Mouse (Mus musculus) midbrain, embryonic 11.5 days (tissue): ENCODE results near the gene Wrnip1. TPM values are rescaled to one million over a fixed set of nuclear protein-coding genes. Genes with fewer than 3 reads are reported as not detected.

Source experiments
- ATAC-seq: fragments of 200-750 bp; cut with Nextera tagmentation; 2 replicates; pipeline ENCODE4 v1.8.0; 2017; ENCODE audit warnings: moderate TSS enrichment, moderate library complexity; ENCODE audit not compliant: low FRiP score
- DNase-seq: peaks from one replicate; pipeline ENCODE4 v3.0.0; 2015; ENCODE audit warnings: low spot score; ENCODE audit errors: missing footprints
- H3K27ac ChIP-seq: fragments of 300-500 bp; sonication (generic); 2 replicates; pipeline ENCODE4 v1.5.1; 2014; ENCODE audit warnings: low read depth, low read length
- H3K27me3 ChIP-seq: fragments of 300-500 bp; sonication (generic); 2 replicates; pipeline ENCODE4 v1.6.1; 2014; ENCODE audit warnings: mild to moderate bottlenecking, low read length, moderate library complexity, mixed read lengths; ENCODE audit not compliant: control insufficient read depth, insufficient read depth
- H3K36me3 ChIP-seq: fragments of 300-500 bp; sonication (generic); 2 replicates; pipeline ENCODE4 v1.6.1; 2014; ENCODE audit warnings: mild to moderate bottlenecking, low read length, moderate library complexity, mixed read lengths; ENCODE audit not compliant: control insufficient read depth, insufficient read depth
- H3K4me1 ChIP-seq: fragments of 300-500 bp; sonication (generic); 2 replicates; pipeline ENCODE4 v1.6.1; 2014; ENCODE audit warnings: low read length; ENCODE audit not compliant: control insufficient read depth, insufficient read depth
- H3K4me2 ChIP-seq: fragments of 300-500 bp; sonication (generic); 2 replicates; pipeline ENCODE4 v1.6.1; 2014; ENCODE audit warnings: mild to moderate bottlenecking, moderate library complexity
- H3K4me3 ChIP-seq: fragments of 300-500 bp; sonication (generic); 2 replicates; pipeline ENCODE4 v1.5.1; 2014; ENCODE audit warnings: low read depth, low read length
- H3K9ac ChIP-seq: fragments of 300-500 bp; sonication (generic); 2 replicates; pipeline ENCODE4 v1.6.1; 2014; ENCODE audit warnings: low read length
- H3K9me3 ChIP-seq: fragments of 300-500 bp; sonication (generic); 2 replicates; pipeline ENCODE4 v1.6.1; 2016; ENCODE audit warnings: low read length; ENCODE audit not compliant: control insufficient read depth
- WGBS: fragments of 180-500 bp; shearing (Covaris S2); extraction: QIAGEN DNeasy Blood & Tissue Kit; methylation state at CpG from one replicate; pipeline ENCODE4 v1.1.7; 2014; 5-methylcytosine and 5-hydroxymethylcytosine counted together
- polyA plus RNA-seq: library from polyadenylated mRNA; unstranded; fragments of >200 nt; fragmentation: Nextera tagmentation; extraction: Ambion mirVana; gene quantifications from 2 replicates; pipeline ENCODE4 v1.2.1, GENCODE M21; 2014

Wrnip1 gene
- polyA plus RNA-seq, 1 experiment from 2014 or later = 17.2 TPM

- Histone ChIP-seq H3K27me3 (no peaks in the 10 kb centered on the region), H3K4me3 (no peak overlapping the region), H3K9ac (no peak overlapping the region), H3K9me3 (no peaks in the 10 kb centered on the region), H3K4me2 (no peak overlapping the region), H3K36me3 (no peaks in the 10 kb centered on the region), H3K4me1 (no peaks in the 10 kb centered on the region), H3K27ac (no peak overlapping the region)
- 92% methylated on average over 5 of the region's 5 CpGs for WGBS
- DNase-seq (no peak), ATAC-seq (no peak)
Observed at GRCm38 (mm10) chr13:32834513-32834912, 32.7 kb downstream of the Wrnip1 start.

GRCm38 (mm10) chr13:32839314-32839713, 37.5 kb downstream of the Wrnip1 start:
- 40% methylated on average over 1 of the region's 1 CpGs for WGBS
- Histone ChIP-seq H3K9ac (no peak overlapping the region), H3K27ac (no peak overlapping the region), H3K4me1 (no peaks in the 10 kb centered on the region), H3K36me3 (no peaks in the 10 kb centered on the region), H3K4me2 (no peak overlapping the region), H3K27me3 (no peaks in the 10 kb centered on the region), H3K9me3 (no peaks in the 10 kb centered on the region), H3K4me3 (no peak overlapping the region)
- ATAC-seq = no peak
- no peak for DNase-seq

- H3K9ac ChIP-seq = no peak overlapping the region
Observed at GRCm38 (mm10) chr13:32841349-32841748, 39.5 kb downstream of the Wrnip1 start.

GRCm38 (mm10) chr13:32846221-32846620, 44.4 kb downstream of the Wrnip1 start:
- Histone ChIP-seq H3K9ac (no peak overlapping the region), H3K4me3 (no peak overlapping the region), H3K4me1 (no peaks in the 10 kb centered on the region), H3K4me2 (no peak overlapping the region), H3K9me3 (no peaks in the 10 kb centered on the region), H3K27me3 (peaks cover 12% of the 10 kb centered on the region), H3K27ac (no peak overlapping the region), H3K36me3 (no peaks in the 10 kb centered on the region)
- DNase-seq (no peak), ATAC-seq (no peak)

More at GRCm38 (mm10) chr13:32841349-32841748, 39.5 kb downstream of the Wrnip1 start:
- DNase-seq (no peak), ATAC-seq (no peak)
- Histone ChIP-seq H3K27me3 (no peaks in the 10 kb centered on the region), H3K27ac (no peak overlapping the region), H3K4me1 (no peaks in the 10 kb centered on the region), H3K4me3 (no peak overlapping the region), H3K4me2 (no peak overlapping the region), H3K36me3 (no peaks in the 10 kb centered on the region), H3K9me3 (no peaks in the 10 kb centered on the region)
- WGBS = 92% methylated on average over 3 of the region's 3 CpGs

- H3K27me3 ChIP-seq = peaks cover 16% of the 10 kb centered on the region
- no peak overlapping the region for H3K4me3 ChIP-seq
- no peaks in the 10 kb centered on the region for H3K9me3 ChIP-seq
- no peak for DNase-seq
- no peak overlapping the region for H3K9ac ChIP-seq
- no peaks in the 10 kb centered on the region; the same call in none of the 2 replicates for H3K4me1 ChIP-seq
- no peak overlapping the region for H3K27ac ChIP-seq
- no peaks in the 10 kb centered on the region for H3K36me3 ChIP-seq
- 70% methylated on average over 4 of the region's 4 CpGs for WGBS
- H3K4me2 ChIP-seq = no peak overlapping the region
- no peak for ATAC-seq
Observed at GRCm38 (mm10) chr13:32849092-32849491, 47.3 kb downstream of the Wrnip1 start.

- Histone ChIP-seq H3K9me3 (no peaks in the 10 kb centered on the region), H3K4me2 (no peak overlapping the region), H3K27ac (no peak overlapping the region), H3K4me1 (no peaks in the 10 kb centered on the region; the same call in none of the 2 replicates), H3K4me3 (no peak overlapping the region), H3K9ac (no peak overlapping the region), H3K36me3 (no peaks in the 10 kb centered on the region), H3K27me3 (peaks cover 19% of the 10 kb centered on the region)
- no peak for DNase-seq
- ATAC-seq = no peak
Observed at GRCm38 (mm10) chr13:32849531-32850123, 47.8 kb downstream of the Wrnip1 start.

GRCm38 (mm10) chr13:32850156-32850555, 48.3 kb downstream of the Wrnip1 start:
- WGBS = 63% methylated on average over 1 of the region's 1 CpGs
- H3K9ac ChIP-seq = no peak overlapping the region
- H3K27ac ChIP-seq = no peak overlapping the region
- ATAC-seq (no peak), DNase-seq (no peak)
- peaks cover 23% of the 10 kb centered on the region for H3K27me3 ChIP-seq
- no peak overlapping the region for H3K4me2 ChIP-seq
- H3K9me3 ChIP-seq = no peaks in the 10 kb centered on the region
- no peak overlapping the region for H3K4me3 ChIP-seq
- no peaks in the 10 kb centered on the region; the same call in none of the 2 replicates for H3K4me1 ChIP-seq
- no peaks in the 10 kb centered on the region for H3K36me3 ChIP-seq

GRCm38 (mm10) chr13:32850668-32851404, 49.0 kb downstream of the Wrnip1 start, which contains the start of gene Serpinb1a:
Gene Serpinb1a (minus strand): TSS chr13:32851185.
- no peak for DNase-seq
- Histone ChIP-seq H3K27me3 (peaks cover 23% of the 10 kb centered on the region), H3K4me1 (no peaks in the 10 kb centered on the region; the same call in none of the 2 replicates), H3K27ac (no peak within 1 kb of the TSS), H3K4me2 (no peak within 1 kb of the TSS), H3K9ac (no peak within 1 kb of the TSS), H3K9me3 (no peaks in the 10 kb centered on the region), H3K36me3 (no peaks in the 10 kb centered on the region), H3K4me3 (no peak within 1 kb of the TSS)
- no peak for ATAC-seq
- WGBS = 67% methylated on average over 10 of the region's 10 CpGs

GRCm38 (mm10) chr13:32851967-32852366, 50.1 kb downstream of the Wrnip1 start:
- Histone ChIP-seq H3K4me1 (no peaks in the 10 kb centered on the region; the same call in none of the 2 replicates), H3K9ac (no peak overlapping the region), H3K4me3 (no peak overlapping the region), H3K4me2 (no peak overlapping the region), H3K27ac (no peak overlapping the region), H3K36me3 (no peaks in the 10 kb centered on the region), H3K27me3 (peaks cover 29% of the 10 kb centered on the region), H3K9me3 (no peaks in the 10 kb centered on the region)
- DNase-seq (peak; percentile 89), ATAC-seq (peak; percentile 59)
- WGBS = 10% methylated on average over 7 of the region's 7 CpGs
